Mouse (Mus musculus) liver, embryonic 14.5 days (tissue): ENCODE data around the gene Pdzd9. TPM values are rescaled to one million over a fixed set of nuclear protein-coding genes. Genes with fewer than 3 reads are reported as not detected.
A peak's percentile ranks its signal among the peaks of the same experiment; 100 is the strongest.

Experiments
- ATAC-seq: fragments of 200-750 bp; cut with Nextera tagmentation; 2 replicates; pipeline ENCODE4 v1.8.0; 2017; ENCODE audit warnings: moderate number of reproducible peaks, mild to moderate bottlenecking, moderate library complexity; ENCODE audit not compliant: insufficient read depth
- DNase-seq, 3 experiments: peaks; one replicate each; pipeline ENCODE4 v3.0.0-alpha.2; 2012 to 2013; ENCODE audit warnings: low read depth in 3 of 3, low spot score in 3 of 3
- H3K27ac ChIP-seq: fragments of 300-500 bp; sonication (generic); 2 replicates; pipeline ENCODE4 v1.5.1; 2014; ENCODE audit warnings: moderate library complexity, mild to moderate bottlenecking, control low read depth, inconsistent platforms
- H3K27me3 ChIP-seq: fragments of 300-500 bp; sonication (generic); 2 replicates; pipeline ENCODE4 v1.6.1; 2014; ENCODE audit warnings: mild to moderate bottlenecking, low read length, moderate library complexity; ENCODE audit not compliant: control insufficient read depth, insufficient read depth
- H3K36me3 ChIP-seq: fragments of 300-500 bp; sonication (generic); replicated peaks from 2 replicates; pipeline ENCODE4 v1.6.1; 2014; ENCODE audit warnings: low read depth; ENCODE audit not compliant: control insufficient read depth, insufficient read depth
- H3K4me1 ChIP-seq, 2 experiments: fragments of 200-500 bp in 1 of 2; fragments of 300-500 bp in 1 of 2; sonication (generic) in 1 of 2; replicated peaks; 2 replicates each; pipeline ENCODE4 v1.6.1; 2012 to 2014; ENCODE audit warnings: antibody characterized with exemption in 1 of 2, inconsistent platforms in 1 of 2, low read length in 1 of 2; ENCODE audit not compliant: control insufficient read depth in 2 of 2, insufficient read depth in 2 of 2
- H3K4me2 ChIP-seq: fragments of 300-500 bp; sonication (generic); 2 replicates; pipeline ENCODE4 v1.6.1; 2014; ENCODE audit warnings: low read depth, mild to moderate bottlenecking, control low read depth, moderate library complexity
- H3K4me3 ChIP-seq, 2 experiments: fragments of 200-500 bp in 1 of 2; fragments of 300-500 bp in 1 of 2; sonication (generic) in 1 of 2; 2 replicates each; pipeline ENCODE4 v1.5.1; 2012 to 2014; ENCODE audit warnings: low read depth in 2 of 2, low read length in 2 of 2, mild to moderate bottlenecking in 2 of 2, control low read depth in 1 of 2, inconsistent platforms in 1 of 2, moderate library complexity in 1 of 2; ENCODE audit not compliant: insufficient read depth in 1 of 2
- H3K9ac ChIP-seq: fragments of 300-500 bp; sonication (generic); replicated peaks from 2 replicates; pipeline ENCODE4 v1.6.1; 2014; ENCODE audit warnings: mild to moderate bottlenecking, control low read depth, moderate library complexity
- H3K9me3 ChIP-seq: fragments of 300-500 bp; sonication (generic); 2 replicates; pipeline ENCODE4 v1.6.1; 2016; ENCODE audit warnings: low read length, mixed read lengths; ENCODE audit not compliant: control insufficient read depth
- CTCF ChIP-seq: IDR thresholded peaks from 2 replicates; pipeline ENCODE4 v1.5.1; 2016; ENCODE audit warnings: antibody characterized with exemption, low read depth, control low read depth
- EP300 ChIP-seq: IDR thresholded peaks from 2 replicates; pipeline ENCODE4 v1.6.1; 2016; ENCODE audit warnings: antibody characterized with exemption, low read depth
- WGBS: fragments of 180-500 bp; shearing (Covaris S2); extraction: QIAGEN DNeasy Blood & Tissue Kit; methylation state at CpG from one replicate; pipeline ENCODE4 v1.1.7; 2014; ENCODE audit not compliant: insufficient replicate concordance; 5-methylcytosine and 5-hydroxymethylcytosine counted together
- polyA plus RNA-seq, 2 experiments: library from polyadenylated mRNA; depleted of rRNA in 1 of 2; stranded (reverse) in 1 of 2; unstranded in 1 of 2; fragments of >200 nt; fragmentation: Nextera tagmentation in 1 of 2; extraction: Ambion mirVana in 1 of 2; gene quantifications; 2 replicates each; pipeline versions ENCODE4 v1.2.1 to v1.2.3; 2012 to 2014

The Pdzd9 gene
- polyA plus RNA-seq, 2 experiments, result 0.02 to 0.06 TPM

GRCm38 (mm10) chr7:120693831-120694375, 23.8 kb upstream of the Pdzd9 start:
- no peak overlapping the region for H3K4me2 ChIP-seq

GRCm38 (mm10) chr7:120690634-120691033, 20.5 kb upstream of the Pdzd9 start:
- 61% methylated on average over 4 of the region's 4 CpGs for WGBS
- DNase-seq (no peak), ATAC-seq (no peak)
- H3K9ac ChIP-seq, result no peak overlapping the region
- no peak overlapping the region for H3K4me2 ChIP-seq
- no peaks in the 10 kb centered on the region; the same call in 1 of the 2 replicates for H3K36me3 ChIP-seq
- H3K27ac ChIP-seq, result no peak overlapping the region
- no peaks in the 10 kb centered on the region for H3K9me3 ChIP-seq
- H3K4me1 ChIP-seq, result peaks cover 2 to 4% of the 10 kb centered on the region in 2 experiments; a peak in 2 of 4 replicates
- no peak overlapping the region for H3K4me3 ChIP-seq
- TF ChIP-seq CTCF (peak; percentile 73), EP300 (no peak)
- H3K27me3 ChIP-seq, result no peaks in the 10 kb centered on the region

More at GRCm38 (mm10) chr7:120693831-120694375, 23.8 kb upstream of the Pdzd9 start:
- Histone ChIP-seq H3K9me3 (no peaks in the 10 kb centered on the region), H3K27ac (no peak overlapping the region), H3K27me3 (no peaks in the 10 kb centered on the region), H3K36me3 (no peaks in the 10 kb centered on the region; the same call in 1 of the 2 replicates), H3K9ac (no peak overlapping the region), H3K4me1 (peaks cover 7 to 10% of the 10 kb centered on the region in 2 experiments), H3K4me3 (no peak overlapping the region)
- no peak for ATAC-seq
- no peak for TF ChIP-seq EP300
- TF ChIP-seq CTCF, result no peak
- WGBS, result 86% methylated on average over 5 of the region's 5 CpGs
- DNase-seq, result no peak

- ATAC-seq, result no peak
- Histone ChIP-seq H3K9ac (no peak overlapping the region), H3K9me3 (no peaks in the 10 kb centered on the region), H3K27me3 (no peaks in the 10 kb centered on the region), H3K4me2 (no peak overlapping the region), H3K4me1 (peaks cover 23 to 31% of the 10 kb centered on the region in 2 experiments), H3K36me3 (no peaks in the 10 kb centered on the region), H3K4me3 (no peak overlapping the region), H3K27ac (no peak overlapping the region)
- 73% methylated on average over 6 of the region's 6 CpGs for WGBS
- no peak for TF ChIP-seq EP300
- TF ChIP-seq CTCF, result no peak
- no peak for DNase-seq
These were observed 15.1 kb upstream of the Pdzd9 start for GRCm38 (mm10) chr7:120685227-120685626.

- ATAC-seq, result no peak
- WGBS, result 66% methylated on average over 2 of the region's 2 CpGs
- H3K4me1 ChIP-seq, result peaks cover 28 to 35% of the 10 kb centered on the region in 2 experiments
- DNase-seq, result no peak
- no peaks in the 10 kb centered on the region for H3K36me3 ChIP-seq
- no peak overlapping the region for H3K9ac ChIP-seq
- H3K27me3 ChIP-seq, result no peaks in the 10 kb centered on the region
- no peak overlapping the region for H3K27ac ChIP-seq
- no peak overlapping the region for H3K4me3 ChIP-seq
- H3K4me2 ChIP-seq, result no peak overlapping the region
- H3K9me3 ChIP-seq, result no peaks in the 10 kb centered on the region
- TF ChIP-seq EP300, result no peak
- TF ChIP-seq CTCF, result no peak
These were observed 14.6 kb upstream of the Pdzd9 start for GRCm38 (mm10) chr7:120684731-120685161.

- Histone ChIP-seq H3K9me3 (no peaks in the 10 kb centered on the region), H3K27ac (no peak overlapping the region), H3K4me1 (peaks cover 38 to 44% of the 10 kb centered on the region in 2 experiments), H3K36me3 (no peaks in the 10 kb centered on the region), H3K27me3 (no peaks in the 10 kb centered on the region), H3K4me2 (no peak overlapping the region), H3K9ac (no peak overlapping the region), H3K4me3 (no peak overlapping the region)
- WGBS, result 23% methylated on average over 4 of the region's 4 CpGs
- no peak for DNase-seq
- no peak for ATAC-seq
- no peak for TF ChIP-seq CTCF
- TF ChIP-seq EP300, result peak; percentile 44
These were observed 11.9 kb upstream of the Pdzd9 start for GRCm38 (mm10) chr7:120682002-120682401.
